Mouse (Mus musculus) adrenal gland, postnatal 4 days (tissue): ENCODE results near the gene Dnajb8. TPM values are rescaled to one million over a fixed set of nuclear protein-coding genes. Genes with fewer than 3 reads are reported as not detected.
A peak's percentile ranks its signal among the peaks of the same experiment; 100 is the strongest.

Source experiments
- DNase-seq, 2 experiments: peaks; one replicate each; pipeline ENCODE4 v3.0.0; 2021 to 2022; ENCODE audit warnings: low spot score in 2 of 2, mixed read lengths in 2 of 2
- long read RNA-seq, 2 experiments: library from polyadenylated mRNA; stranded (forward); transcript quantifications; one replicate each; pipeline ENCODE4 v2.0.0; 2021
- total RNA-seq, 2 experiments: library from RNA; stranded (reverse); gene quantifications; 2 replicates each; pipeline ENCODE4 v1.2.3; 2021

Gene Dnajb8
- total RNA-seq: not detected
- long read RNA-seq, experiment 1: 0 reads
- long read RNA-seq, experiment 2: 0 reads

DNA sequence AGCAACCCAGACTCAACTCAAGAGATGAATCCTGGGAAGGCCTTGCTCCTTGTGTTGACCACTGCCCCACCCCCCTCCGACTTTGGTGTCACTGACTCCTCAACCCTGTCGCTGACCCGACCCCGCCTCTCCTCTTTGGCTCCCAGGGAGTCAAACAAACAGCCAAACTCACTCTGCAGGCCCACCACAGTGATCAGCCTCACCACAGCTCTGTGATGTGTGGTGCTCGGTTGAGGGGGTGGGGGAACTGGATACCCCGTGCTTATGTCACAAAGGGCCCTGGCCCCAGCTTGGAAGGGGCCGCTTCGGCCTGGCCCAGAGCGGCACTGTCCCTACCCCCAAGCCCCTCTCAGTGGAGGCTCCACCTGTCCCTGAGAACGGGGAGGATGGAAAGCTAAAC lies at the start of gene Dnajb8:
TSS of gene Dnajb8 (plus strand) at position 301 of the 400 bp plus-strand sequence.
- no peak for DNase-seq

DNA sequence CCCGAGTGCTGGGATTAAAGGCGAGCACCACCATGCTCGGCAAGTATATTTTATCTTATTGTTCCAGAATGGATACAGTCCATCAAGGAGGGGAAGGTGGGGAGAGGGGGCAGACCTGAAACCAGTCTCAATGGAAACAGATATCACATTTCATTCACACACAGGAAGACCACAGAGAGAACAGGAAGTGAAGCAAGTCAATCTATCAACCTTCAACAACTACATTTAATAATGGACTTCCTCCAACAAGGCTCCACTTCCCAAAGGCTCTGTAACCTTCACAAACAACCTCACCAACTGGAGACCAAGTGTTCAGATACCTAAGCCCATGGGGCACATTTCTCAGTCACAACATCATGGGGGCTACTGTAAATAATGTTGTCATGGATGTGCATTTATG lies 47.9 kb upstream of the Dnajb8 start:
- no peak for DNase-seq

DNA sequence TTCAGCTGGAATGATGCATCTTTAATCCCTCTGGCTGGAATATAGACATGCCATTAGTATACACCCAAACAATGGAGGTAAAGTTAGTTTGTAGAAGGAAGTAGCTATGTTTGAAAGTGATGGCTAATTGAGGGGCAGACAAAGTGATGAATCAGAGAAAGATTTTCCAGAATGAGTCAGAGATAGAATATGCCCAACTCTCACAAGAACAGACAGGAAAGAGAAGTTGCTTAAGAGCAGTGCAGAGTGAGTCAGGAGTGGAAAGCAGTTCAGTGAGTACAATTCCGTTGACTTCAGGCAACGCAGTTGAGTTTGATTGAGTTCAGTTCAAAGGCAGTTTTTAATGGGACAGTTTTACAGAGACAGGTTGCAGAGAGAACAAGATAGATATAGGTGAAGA lies 47.4 kb upstream of the Dnajb8 start:
- no peak for DNase-seq

DNA sequence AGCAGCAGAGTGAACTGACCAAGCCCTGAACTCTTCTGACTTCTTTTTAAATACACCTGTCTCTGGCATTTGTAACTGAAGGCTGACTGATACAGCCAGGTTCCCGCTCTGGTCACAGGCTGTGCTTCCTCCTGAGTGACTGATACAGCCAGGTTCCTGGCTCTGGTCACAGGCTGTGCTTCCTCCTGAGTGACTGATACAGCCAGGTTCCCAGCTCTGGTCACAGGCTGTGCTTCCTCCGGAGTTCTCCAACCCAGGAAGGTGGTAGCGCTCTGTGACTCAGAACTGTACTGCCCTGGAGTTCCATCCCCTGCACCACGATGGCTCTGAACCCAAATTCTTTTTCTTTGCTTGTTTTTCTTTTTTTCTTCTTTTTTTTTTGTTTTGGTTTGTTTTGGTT lies 37.4 kb upstream of the Dnajb8 start:
- DNase-seq: no peak

DNA sequence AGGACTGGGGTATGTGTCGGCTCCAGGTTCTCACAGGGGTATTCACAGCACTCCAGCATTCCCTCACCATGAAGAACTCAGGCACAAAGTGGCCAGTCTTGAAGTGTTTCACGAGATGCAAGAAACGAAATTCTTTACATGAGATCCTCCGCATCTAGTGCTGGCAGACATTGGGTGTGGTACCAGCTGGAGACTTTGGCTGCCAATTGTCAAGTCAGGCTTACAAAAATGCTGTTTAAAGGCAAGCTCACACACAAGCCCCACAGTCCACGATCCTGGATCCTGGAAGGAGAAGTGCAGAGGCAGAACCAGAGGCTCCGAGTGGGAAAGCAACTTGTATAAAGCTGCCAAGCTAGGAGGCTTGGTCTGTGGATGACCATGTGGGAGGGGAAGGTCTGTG lies 33.9 kb upstream of the Dnajb8 start:
- no peak for DNase-seq

DNA sequence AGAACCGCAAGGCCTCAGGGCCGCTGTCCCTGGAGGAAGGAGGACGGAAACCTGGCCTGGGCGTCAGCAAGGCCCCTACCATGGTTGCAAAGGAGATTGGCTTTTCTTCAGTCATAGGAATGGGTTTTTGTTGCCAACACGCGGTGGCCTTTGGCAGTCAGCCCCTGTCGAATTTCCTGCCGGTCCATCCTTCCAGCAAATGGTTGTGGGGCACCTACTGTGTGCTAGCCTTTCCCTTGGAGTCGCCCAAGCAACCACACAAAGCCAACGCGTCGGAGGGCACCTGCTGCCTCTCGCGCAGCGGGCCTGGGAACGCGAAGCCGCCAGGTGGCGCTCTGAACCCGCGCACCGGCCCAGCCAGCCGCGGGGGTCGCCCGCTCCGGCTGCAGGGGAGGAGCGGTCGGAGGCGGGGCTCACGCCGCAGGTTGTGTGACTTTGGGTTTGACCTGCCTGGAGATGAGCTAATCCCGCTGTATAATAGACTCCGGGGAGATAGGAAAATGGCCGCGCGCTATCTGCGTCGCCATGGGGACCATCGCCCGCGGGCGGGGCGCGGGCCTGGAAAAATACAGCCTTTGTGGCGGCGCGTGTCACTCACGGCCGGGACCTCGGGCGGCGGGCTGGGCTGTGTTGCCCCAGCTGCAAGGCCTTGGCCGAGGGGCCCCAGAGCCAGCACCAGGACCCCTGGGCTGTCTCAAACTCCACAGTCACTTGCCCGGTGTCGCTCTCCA lies 32.6 kb upstream of the Dnajb8 start:
- peak in 1 of 2 experiments; percentile 62 for DNase-seq

DNA sequence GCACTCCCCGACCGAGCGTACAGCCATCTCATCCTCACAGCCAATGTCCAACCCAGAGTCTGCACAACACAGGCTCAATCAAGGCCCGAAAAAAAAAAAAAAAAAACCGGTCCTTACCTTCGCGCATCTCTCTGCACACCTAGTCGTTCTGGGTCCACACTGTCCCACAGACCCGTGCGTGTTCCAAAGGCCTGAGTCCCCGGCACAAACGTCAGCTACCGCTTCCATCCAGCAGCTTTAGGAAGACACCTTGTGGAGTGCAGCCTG lies 32.1 kb upstream of the Dnajb8 start:
- DNase-seq: no peak

DNA sequence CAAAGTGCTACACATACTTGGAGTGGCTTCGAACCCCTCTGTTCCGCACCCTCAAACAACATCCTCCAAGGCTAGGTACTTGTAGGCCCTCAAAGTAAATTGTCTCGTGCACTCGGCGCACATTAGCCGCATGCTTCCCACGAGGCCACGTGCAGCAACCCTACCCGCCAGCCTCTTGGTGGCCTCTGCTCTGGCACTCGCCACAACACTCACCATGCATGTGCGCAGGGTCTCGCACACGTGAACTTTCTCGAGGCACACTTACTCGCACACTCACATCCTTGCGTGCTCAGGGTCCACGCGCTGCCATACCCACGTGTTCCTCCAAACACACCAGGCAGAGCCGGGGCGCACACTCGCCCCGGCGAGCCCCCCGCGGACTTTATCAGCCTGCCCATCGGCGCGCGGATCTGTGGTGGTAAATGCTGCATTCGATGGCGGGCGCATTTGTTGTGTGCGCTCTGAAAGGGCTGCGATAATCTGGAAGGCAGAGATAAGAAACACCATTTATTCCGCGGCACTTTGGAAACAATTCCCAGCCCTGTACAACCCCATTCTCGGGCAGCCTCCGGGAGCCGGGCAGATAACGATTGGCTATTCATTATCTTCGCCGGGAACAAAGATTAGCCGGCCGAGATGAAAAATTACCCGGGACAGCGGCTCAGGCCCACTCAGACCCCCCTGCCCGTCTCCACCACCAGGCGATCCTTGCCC lies 31.6 kb upstream of the Dnajb8 start:
- DNase-seq: no peak

DNA sequence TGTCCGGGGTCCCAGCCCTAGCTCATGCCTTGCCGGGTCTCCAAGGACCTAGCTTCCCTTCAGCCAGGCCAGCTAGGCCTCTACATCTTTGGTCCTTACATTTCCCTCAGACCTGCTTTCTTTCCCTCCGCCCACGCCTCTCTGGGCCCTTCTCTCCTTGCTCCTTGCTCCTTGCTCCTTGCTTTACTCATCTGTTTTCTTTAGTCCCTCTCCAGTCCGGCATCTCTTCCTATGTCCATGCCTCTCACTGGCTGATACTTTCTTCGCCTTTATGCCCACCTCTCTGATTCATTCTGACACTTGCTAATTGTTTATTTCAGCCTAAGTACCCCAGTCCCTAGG lies 31.1 kb upstream of the Dnajb8 start:
- DNase-seq: no peak

DNA sequence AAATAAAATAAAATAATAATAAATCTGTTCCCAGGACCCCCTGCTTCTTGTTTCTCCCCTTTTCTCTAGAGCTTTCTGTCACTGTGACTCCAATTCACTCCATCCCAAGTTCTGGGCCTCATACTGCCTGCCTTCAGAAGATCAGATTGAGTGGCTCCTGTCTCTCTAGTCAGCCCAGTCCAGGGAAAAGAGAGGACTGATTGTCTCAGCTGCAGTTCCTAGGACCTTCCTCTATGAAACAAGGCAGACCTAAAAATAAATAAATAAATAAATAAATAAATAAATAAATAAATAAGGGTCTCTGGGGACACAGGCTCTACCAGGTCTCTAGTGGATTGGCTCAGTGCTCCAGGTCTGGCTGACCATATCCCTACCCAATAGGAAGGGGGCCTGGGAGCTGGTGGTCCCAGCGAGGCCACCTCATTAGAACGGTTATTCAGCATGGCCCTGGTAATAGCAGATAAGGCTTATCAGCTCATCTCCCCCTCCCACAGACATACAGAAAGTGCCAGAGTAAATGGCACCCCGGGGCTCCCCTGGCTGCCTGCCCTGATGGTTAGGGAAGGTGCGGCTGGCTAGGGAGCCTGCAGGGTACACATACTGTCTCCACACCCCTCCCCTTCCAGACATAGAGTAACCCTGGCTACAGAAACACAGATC lies 30.5 kb upstream of the Dnajb8 start:
- no peak for DNase-seq

DNA sequence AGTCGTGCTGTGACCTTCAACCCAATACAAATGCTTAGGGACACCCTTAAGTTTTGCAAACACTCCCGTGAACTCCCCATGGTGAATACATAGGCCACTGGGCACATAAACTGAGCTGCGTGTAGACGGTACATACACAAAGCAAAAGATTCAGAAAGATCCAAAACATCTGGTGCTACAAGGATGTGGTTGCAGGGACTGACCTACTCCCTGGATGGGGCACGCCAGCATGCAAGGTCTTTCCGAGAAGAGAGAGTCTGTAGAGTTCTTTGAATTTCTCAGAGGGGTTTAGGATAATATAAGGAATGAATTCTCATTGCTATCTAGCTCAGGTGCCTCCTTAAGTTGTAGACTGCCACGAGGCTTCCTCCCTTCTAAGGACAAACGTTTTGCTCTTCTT lies 29.3 kb upstream of the Dnajb8 start:
- no peak for DNase-seq

DNA sequence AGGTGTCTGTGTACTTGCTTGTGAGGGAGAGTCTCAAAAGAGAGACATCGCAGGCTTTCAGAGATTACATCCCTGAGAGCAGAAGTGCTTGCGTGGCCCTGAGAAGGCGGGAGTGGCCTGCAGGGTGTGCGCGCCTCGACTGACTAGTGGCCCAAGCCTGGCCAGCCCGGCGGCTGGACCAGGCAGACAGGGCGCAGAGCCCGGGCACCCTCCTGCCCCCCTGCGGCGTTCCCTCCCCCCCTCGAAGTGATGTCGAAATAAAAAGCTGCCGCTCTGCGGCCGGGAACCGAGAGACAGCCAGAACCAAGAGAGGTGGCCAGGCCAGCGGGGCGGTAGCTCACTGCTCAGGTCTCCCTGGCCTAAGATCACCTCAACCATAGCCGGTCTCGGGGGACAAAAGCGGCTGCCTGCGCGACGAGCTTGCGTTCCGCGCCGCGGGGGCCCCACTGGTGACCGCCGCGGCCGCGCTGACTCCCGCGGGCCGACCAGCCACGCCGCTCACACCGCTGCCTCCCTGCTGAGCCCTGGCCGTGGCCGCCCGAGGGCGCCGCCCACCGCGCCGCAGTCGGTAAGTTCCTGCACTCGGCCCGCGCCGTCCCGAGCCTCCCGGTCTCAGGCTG lies 28.5 kb upstream of the Dnajb8 start, which contains the start of gene Gata2:
TSS of gene Gata2 (plus strand) at position 459 of the 620 bp plus-strand sequence.
- no peak for DNase-seq

DNA sequence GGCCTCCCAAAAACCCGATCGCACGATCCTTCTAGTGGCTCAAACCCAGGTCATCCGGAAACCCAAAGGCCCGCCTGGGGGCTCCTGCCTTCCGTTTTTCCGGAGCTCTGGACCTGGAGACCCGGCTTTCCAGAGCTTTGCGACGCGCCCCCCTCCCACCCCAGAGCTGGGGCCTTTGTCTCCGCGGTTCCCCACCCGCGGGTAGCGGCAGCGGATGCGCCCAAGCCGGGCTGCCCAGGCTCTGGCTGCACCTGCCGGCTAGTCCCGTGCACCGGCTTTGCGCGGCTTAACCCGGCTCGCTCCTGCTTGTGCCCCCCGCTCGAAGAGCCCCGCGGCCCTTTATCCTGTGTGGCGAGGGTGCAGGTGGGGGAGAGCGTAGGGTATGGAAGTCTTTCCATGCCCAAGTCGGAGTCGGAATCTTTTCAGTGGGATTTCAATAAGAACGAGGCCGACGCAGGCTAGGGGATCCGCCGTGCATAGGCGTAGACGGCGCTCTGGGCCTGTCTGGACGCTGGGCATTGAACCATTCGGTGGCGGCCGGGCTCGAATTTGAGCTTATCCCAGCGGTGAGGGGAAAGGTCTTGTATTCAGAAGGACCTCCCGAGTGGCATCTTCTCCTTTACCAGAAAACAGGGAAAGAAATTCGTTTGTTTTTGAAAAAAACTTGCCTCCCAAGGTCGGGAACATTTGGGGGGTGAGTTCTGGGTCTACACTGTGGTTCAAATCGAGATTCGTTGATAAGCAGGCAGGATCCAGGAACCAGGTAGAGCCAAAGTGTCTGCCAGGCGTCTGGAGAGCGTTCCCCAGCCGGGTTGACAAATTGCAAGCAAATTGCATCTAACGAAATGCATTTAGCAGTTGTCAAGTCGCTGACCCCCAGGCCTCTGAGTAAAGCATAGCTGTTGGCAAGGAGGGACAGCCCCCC lies 27.8 kb upstream of the Dnajb8 start:
- DNase-seq: no peak

DNA sequence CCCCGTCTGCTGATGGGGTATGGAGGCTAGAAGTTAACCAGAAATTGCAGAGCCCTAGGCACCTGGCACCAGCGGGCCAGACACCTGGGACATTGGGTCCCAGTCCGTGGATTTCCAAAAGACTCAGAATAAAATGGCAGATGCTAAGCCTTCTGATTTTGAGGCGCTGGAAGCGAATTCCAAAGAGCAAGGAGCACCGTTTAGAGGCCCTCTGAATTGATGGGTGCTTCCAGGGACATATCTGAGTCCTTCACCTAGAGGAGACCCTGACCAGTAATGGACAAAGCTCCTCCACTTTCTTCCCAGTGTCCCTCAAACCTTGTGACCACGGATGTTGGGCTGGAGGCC lies 27.1 kb upstream of the Dnajb8 start:
- no peak for DNase-seq

DNA sequence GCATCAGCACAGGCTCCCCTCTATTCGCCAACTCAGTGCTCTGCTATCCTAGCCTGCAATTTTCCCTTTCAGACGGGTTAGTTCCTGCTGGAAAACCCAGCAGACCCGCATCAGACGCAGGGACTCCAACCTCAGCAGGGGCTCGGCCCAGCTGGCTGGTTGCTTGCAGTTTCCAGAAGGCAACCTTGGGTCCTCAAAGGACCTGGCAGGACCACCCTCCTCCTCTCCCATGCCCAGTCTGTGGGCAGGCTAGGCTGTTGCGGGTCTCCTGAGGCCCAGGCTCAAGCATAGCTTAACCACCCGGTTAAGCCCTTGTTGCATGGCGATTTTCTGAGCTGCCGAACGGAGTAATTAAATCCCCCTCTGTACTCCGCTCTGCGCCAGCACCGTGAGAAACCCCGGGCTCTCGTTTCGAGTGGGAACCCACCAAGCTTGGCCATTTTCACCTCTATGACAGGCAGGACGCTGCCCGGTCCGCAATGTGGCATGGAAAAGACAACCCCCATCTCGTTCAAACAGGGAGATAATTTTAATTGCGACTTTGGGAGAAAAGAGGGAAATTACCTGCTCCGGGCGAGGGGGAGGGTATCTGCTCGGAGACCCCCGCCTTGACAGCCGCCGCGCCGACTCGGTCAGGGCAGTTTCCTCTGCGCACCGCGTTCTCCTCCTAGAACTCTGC lies 25.9 kb upstream of the Dnajb8 start:
- DNase-seq: no peak

DNA sequence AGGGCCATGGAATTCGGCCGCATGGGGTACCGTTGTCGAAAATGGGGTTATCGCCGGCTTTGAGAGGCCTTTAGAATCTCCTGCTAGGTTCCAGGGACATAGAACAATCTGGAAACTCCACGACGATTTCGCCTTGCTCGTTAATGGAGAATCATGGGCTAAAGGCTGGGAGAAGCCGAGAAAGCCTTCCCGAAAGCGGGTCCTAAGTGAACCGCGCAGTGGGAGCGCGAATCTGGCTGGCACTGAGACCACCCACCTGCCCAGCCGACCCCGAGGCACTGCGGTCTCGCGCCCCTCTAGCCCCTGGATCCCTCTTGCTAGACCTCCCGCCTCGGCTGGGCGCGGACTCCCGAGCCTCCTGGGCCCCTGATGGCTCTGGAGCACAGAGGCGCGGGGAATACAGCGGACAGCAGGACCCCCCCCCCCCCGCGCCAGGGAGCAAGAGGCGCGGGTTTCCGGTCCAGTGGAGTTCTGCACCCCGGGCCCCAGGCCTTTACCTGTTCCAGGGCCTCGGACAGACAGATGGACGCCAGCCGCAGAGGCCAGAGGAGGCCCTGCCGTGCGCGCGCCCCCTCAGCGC lies 25.2 kb upstream of the Dnajb8 start:
- no peak for DNase-seq

DNA sequence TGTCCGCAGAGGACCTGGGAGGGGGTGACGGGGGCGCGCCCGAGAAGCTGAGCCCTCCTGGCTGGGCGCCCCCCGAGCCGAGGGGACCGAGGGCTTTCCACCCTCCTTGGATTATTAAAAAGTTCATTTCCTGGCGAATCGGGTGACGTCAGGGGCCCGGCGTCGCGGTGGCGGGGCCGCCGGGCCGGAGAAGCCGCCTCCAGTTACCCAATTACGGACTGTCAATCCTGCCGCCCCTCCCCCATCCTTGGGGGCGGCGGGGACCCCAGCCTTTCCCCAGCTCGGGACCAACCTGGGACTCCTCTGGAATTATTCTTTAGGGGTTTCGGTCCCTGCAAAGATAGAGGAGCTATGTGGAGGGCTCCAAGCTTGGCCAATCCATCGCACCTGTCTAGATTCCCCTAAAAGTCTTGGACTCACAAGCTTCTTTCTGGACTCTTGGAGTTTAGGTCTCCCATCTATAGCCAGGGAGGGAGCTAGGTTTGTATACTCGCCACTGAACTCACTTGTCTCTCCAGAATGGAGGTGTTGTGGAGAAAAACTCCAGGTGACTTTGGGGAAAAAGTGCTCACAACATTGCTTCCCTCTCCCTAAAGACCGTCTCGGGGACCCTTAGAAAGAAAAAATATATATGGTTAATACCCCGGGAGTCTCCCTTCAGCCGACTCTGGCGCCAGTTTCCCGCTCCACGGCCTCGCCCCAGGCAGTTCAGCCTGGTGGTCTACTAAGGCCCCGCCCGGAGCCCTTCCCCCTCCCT lies 24.6 kb upstream of the Dnajb8 start:
- DNase-seq: no peak

DNA sequence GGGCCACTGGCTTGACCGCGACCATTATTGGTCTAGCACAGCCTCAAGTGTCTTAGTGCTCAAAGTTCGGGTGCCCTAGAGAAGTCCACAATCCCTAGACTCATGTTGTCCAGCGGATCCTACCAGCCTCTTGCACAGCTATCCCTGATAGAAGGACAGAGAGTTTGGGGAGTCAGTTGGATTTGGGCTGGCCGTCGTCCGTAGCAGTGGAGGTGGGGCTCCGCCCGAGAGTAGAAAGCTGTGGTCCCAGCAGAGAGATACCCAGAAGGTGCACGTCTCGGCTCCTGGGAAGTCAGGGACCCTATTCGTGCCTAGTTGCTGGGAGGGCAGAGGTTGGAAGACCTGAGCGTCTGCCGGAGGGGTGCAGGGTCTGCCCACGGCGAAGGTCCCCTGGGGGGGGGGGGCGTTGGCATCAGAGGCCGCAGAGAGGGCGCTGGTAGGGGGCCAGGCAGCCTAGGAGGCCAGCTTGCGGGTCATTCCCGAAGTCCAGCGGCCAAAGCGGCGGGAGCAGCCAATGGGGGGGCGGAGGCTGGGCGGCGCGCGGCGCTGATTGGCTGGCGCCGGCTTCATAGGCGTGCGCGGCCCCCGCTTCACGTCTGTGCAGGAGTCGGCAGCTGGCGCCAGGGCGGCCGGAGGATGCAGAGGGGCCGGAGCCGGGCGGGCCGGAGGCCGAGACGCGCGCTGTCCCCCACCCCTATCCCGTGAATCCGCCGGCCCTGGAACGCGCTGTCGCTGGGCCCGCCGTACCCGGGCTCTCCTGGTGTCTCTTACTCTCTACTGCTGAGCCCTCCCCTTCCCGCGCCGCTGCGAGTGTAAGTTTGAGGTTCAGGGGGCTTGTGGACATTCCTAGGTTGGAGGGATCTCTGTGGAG lies 23.8 kb upstream of the Dnajb8 start:
- peak; percentile 63 to 66 for DNase-seq
